Mouse (Mus musculus): ENCODE measurements around the gene Man1a2.

Man1a2 gene

GRCm38 (mm10) chr3:100561561-100562175, 123.6 kb downstream of the Man1a2 start:
- DNase-seq: no peak

GRCm38 (mm10) chr3:100559431-100559830, 125.9 kb downstream of the Man1a2 start:
- DNase-seq: no peak

GRCm38 (mm10) chr3:100558211-100558708, 127.0 kb downstream of the Man1a2 start:
- no peak for DNase-seq

- DNase-seq: peak; percentile 37
Measured at GRCm38 (mm10) chr3:100554843-100555242, 130.5 kb downstream of the Man1a2 start.

- no peak for DNase-seq
Measured at GRCm38 (mm10) chr3:100552171-100552570, 133.1 kb downstream of the Man1a2 start.

GRCm38 (mm10) chr3:100547913-100548292, 137.4 kb downstream of the Man1a2 start:
- DNase-seq: no peak

- DNase-seq: peak; percentile 49
Measured at GRCm38 (mm10) chr3:100547162-100547912, 138.0 kb downstream of the Man1a2 start.

- DNase-seq: peak; percentile 50
Measured at GRCm38 (mm10) chr3:100536686-100537085, 148.6 kb downstream of the Man1a2 start.

GRCm38 (mm10) chr3:100535902-100536301, 149.4 kb downstream of the Man1a2 start:
- peak; percentile 58 for DNase-seq

- DNase-seq: peak; percentile 44
Measured at GRCm38 (mm10) chr3:100535298-100535697, 150.0 kb downstream of the Man1a2 start.

GRCm38 (mm10) chr3:100534394-100534793, 150.9 kb downstream of the Man1a2 start:
- DNase-seq: no peak

GRCm38 (mm10) chr3:100533429-100533828, 151.9 kb downstream of the Man1a2 start:
- no peak for DNase-seq

- no peak for DNase-seq
Measured at GRCm38 (mm10) chr3:100530919-100531318, 154.4 kb downstream of the Man1a2 start.

- DNase-seq: no peak
Measured at GRCm38 (mm10) chr3:100530244-100530788, 155.0 kb downstream of the Man1a2 start.

- DNase-seq: no peak
Measured at GRCm38 (mm10) chr3:100522671-100523070, 162.6 kb downstream of the Man1a2 start.

GRCm38 (mm10) chr3:100521626-100522025, 163.7 kb downstream of the Man1a2 start:
- no peak for DNase-seq

GRCm38 (mm10) chr3:100515754-100516141, 169.6 kb downstream of the Man1a2 start:
- no peak for DNase-seq

GRCm38 (mm10) chr3:100515093-100515753, 170.1 kb downstream of the Man1a2 start:
- DNase-seq: peak; percentile 61

Data from lung, postnatal 36 days (tissue).